Mouse (Mus musculus) cortical plate, adult 2 months (tissue): ENCODE data around the gene Cnot3. TPM values are rescaled to one million over a fixed set of nuclear protein-coding genes. Genes with fewer than 3 reads are reported as not detected.

Source experiments
- H3K27ac ChIP-seq: fragments of 200-500 bp; 2 replicates; pipeline ENCODE4 v1.5.1; 2012; ENCODE audit warnings: low read length, control low read depth, inconsistent platforms; ENCODE audit not compliant: insufficient read depth
- H3K4me1 ChIP-seq: fragments of 200-500 bp; 2 replicates; pipeline ENCODE4 v1.6.1; 2011; ENCODE audit warnings: low read length; ENCODE audit not compliant: control insufficient read depth, insufficient read depth
- H3K4me3 ChIP-seq: fragments of 200-500 bp; 2 replicates; pipeline ENCODE4 v1.5.1; 2011; ENCODE audit warnings: mild to moderate bottlenecking, low read length, control low read depth; ENCODE audit not compliant: insufficient read depth
- CTCF ChIP-seq: fragments of 200-500 bp; IDR thresholded peaks from 2 replicates; pipeline ENCODE4 v1.5.1; 2011; ENCODE audit warnings: mild to moderate bottlenecking, control low read depth, low read length; ENCODE audit not compliant: insufficient read depth; ENCODE audit errors: extremely low read depth
- POLR2A ChIP-seq: fragments of 200-500 bp; IDR thresholded peaks from 2 replicates; pipeline ENCODE4 v1.6.1; 2011; ENCODE audit warnings: mild to moderate bottlenecking, low read length, control low read depth; ENCODE audit not compliant: insufficient read depth; ENCODE audit errors: extremely low read depth
- polyA plus RNA-seq: library from polyadenylated mRNA; depleted of rRNA; stranded (reverse); fragments of >200 nt; gene quantifications from 2 replicates; pipeline ENCODE4 v1.2.3, GENCODE M21; 2012

Gene Cnot3
- polyA plus RNA-seq, 1 experiment: 44.6 TPM

DNA sequence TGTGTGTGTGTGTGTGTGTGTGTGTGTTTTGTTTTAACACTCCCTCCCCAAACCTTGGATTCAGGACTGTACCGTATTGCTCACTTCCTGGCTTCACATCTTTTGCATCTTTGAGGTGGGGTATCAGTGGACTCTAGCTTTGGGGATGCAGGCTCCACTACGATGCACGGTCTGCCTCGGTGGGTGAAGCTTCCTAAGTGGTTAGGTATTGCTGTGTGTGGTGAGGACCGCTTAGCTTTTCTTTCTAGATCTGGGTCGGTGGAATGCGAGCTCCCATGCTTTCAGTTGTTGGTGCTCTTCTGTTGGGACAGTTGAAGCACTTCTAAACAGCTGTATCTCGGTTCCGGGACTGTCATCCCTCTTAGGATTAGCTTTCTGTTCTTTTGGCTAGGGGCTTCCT is 1.1 kb downstream of the Cnot3 start:
- Histone ChIP-seq H3K4me1 (peaks cover 9% of the 10 kb centered on the region), H3K4me3 (peak overlapping the region; percentile 50), H3K27ac (no peak overlapping the region)
- TF ChIP-seq CTCF (no peak), POLR2A (no peak)

DNA sequence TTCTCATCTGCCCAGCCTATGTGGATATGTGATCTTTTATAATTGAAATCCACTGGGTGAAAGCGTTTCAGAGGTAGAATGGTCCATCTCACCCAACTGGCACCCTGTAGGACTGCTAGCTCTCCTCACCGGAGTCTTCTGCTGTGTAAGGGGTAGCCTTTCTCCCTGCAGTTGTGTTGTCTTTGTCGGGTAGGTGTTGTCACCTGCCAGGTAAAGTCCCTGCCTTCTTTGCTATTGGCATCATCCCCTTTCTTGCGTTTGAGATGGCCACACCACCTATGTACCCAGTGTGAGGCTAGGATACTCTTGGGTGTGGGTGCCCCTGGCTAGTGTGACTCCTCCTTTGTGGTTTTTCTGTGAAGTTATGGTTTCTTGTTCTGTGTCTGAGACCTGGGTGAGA is 1.6 kb downstream of the Cnot3 start:
- Histone ChIP-seq H3K4me3 (peak overlapping the region; percentile 50), H3K4me1 (peaks cover 9% of the 10 kb centered on the region), H3K27ac (no peak overlapping the region)
- TF ChIP-seq POLR2A (no peak), CTCF (no peak)

DNA sequence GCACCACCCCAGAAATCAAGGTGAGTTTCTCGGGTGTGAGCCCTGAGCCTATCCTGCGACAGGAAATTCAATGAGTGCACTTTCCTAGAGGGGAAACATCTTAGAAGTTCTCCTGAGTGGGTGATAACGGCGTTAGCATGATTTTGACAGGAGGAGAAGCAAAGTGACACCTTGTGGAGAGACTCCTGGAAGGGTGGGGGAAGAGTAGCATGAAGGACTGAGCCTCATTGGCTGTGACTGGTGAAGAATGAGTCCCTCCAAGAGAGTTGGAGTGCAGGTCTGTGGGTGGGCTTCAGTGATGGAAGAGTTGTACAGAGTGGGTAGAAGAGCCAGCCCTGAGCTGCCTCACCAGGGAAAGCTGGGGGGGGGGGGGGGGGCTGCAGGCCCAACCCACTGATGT is 11.9 kb downstream of the Cnot3 start:
- no peak overlapping the region for H3K27ac ChIP-seq
- H3K4me3 ChIP-seq: no peak overlapping the region
- TF ChIP-seq POLR2A (no peak), CTCF (no peak)
- no peaks in the 10 kb centered on the region for H3K4me1 ChIP-seq

DNA sequence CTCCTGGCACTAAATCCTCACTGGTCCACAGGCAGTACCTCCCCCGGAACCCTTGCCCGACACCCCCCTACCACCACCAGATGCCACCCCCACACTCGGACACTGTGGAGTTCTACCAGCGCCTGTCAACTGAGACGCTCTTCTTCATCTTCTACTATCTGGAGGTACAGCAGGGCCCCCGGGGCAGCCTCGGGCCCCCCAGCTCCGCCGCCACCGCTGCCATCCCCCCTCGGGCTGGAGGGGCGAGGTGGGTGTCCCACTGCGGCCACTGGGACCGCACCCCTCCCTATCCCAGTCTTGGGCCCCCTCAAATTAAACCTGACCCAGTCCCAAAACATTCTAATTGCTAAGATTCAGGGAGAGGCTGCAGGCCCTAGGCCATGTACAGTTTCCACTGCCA is 13.5 kb downstream of the Cnot3 start:
- Histone ChIP-seq H3K4me1 (no peaks in the 10 kb centered on the region), H3K27ac (no peak overlapping the region), H3K4me3 (no peak overlapping the region)
- TF ChIP-seq POLR2A: no peak
- no peak for TF ChIP-seq CTCF

DNA sequence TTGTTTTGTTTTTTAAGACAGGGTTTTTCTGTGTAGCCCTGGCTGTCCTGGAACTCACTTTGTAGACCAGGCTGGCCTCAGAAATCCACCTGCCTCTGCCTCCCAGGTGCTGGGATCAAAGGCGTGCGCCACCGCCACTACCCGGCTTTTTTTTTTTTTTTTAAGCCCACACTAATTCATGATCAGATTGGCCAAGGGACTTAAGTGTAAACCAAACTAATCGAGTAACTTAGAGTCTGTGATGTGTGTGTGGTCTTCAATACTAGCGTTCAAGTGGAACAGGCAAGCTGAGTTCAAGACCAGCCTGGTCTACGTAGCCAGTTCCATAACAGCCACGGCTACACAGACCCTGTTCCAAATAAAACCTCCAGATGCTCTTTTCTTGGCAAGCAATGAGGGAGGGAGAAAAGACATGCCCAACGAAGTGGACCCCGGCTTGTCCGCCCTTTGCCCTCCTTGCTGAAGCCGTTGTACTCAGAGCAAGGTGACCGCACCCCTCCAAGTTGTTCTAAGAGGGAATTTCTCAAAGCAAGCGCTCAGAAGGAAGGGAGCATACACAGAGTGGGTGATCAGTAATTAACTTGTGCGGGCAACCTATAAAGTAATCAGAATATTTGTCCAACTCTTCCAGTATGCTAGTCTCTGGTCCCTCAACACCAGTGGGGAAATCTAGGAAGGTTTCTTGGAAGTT is 19.6 kb downstream of the Cnot3 start:
- Histone ChIP-seq H3K27ac (no peak overlapping the region), H3K4me3 (peak overlapping the region; percentile 59), H3K4me1 (peaks cover 2% of the 10 kb centered on the region; the same call in 1 of the 2 replicates)
- TF ChIP-seq POLR2A (no peak), CTCF (no peak)

DNA sequence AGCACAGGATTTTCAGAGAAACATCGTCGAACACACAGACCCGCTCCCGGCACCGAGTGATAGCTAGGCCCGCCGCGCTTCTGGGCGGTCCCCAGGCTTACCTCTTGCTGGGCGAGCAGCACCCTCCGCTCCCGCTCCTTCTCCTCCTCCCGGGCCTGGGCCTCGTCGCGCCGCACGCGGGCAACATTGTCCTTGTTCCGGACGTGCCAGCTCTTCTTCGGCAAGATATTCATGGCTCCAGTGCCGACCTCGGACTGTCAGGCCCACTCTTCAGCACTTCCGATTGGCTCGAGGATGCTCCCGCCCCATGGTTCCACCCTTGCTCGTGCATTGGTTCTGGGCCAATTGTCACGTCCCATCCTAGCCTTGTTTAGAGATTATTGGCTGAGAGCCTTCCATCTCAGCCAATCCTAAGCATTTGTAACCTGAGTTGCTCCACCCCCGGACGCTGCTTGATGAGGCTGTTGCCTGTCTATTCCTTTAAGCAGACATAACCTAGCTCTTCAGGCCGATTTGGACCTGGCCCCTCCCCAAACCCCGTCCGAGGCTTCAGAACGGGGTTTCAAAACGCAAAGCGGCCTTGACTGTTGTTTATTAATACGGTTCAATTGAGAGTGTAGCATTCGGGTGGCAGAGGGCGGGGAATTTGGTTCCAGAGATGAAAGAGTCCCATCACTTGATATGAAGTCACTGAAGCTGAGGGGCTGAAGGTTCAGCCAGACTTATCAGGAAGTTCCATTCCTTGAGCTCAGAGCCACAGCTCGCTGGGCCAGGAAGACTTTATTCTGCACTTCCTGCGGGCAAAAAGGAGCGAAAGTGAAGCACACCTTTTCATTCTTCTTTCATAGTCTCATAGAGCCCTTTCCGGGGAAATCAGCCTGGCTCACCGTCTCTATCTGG is 20.4 kb downstream of the Cnot3 start, which contains the start of gene Leng1:
Gene Leng1 (minus strand): TSS at position 626 of the 900 bp plus-strand sequence.
- peaks cover 2% of the 10 kb centered on the region; the same call in 1 of the 2 replicates for H3K4me1 ChIP-seq
- peak within 1 kb of the TSS; percentile 29; the same call in 1 of the 2 replicates for H3K27ac ChIP-seq
- H3K4me3 ChIP-seq: peak within 1 kb of the TSS; percentile 59
- no peak for TF ChIP-seq CTCF
- peak; percentile 82 for TF ChIP-seq POLR2A

DNA sequence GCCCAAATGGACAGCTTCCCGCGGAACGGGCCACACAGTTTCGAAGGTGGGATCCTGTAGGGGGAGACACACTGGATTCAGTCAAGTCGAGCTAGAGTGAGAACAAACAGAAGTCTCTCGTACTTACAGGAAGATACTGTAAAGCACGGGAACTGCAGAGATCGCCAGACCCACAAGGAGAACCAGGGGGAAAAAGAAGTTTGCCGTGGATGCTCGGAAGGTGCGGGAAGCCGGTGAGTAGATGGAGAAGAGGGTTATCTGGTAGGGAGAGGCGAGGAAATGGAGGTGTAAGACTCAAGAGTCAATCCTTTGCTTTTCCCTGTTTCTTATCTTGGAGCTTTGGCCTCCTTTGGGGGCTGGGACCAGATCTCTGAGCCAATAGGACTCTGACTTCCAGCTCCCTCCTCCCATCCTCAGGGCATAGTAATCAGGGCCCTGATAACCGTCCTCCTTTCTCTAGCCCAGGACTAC is 21.9 kb downstream of the Cnot3 start:
- H3K4me3 ChIP-seq: no peak overlapping the region
- no peak for TF ChIP-seq POLR2A
- TF ChIP-seq CTCF: no peak
- peaks cover 2% of the 10 kb centered on the region; the same call in 1 of the 2 replicates for H3K4me1 ChIP-seq
- no peak overlapping the region for H3K27ac ChIP-seq

DNA sequence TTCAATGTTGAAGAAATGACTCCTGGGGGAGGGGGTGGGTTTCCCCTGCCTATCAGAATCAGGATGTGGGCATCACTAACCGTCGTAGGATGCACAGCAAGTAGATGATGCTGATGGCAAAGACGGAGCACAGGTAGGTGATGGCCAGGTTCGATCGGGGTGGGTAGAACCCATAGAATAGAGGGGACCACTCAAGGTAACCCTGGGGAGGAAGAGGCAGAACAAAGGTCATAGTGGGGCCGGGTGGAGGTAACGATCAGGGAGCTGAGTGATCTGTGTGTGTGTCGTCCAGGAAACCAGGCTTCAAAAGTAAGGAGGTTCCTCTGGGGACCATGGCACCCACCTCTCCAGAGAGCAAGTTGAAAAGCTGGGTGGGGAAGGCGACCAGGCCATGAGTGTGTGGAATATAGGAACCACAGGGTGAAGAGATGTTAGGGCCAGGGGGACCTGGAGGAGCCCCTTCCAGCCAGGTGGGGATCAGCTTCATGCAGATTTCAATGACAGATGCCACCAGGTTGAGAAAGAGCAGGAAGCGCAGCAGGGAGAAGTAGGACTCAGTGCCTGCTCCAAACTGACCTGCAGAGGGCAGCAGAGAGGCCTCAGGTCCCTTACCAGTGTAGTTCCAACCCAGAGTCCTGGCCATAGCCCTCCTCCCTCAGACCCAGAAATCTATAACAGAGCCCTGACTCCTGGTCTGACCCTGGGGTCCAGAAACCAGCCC is 29.6 kb downstream of the Cnot3 start:
- no peak overlapping the region for H3K4me3 ChIP-seq
- no peak overlapping the region for H3K27ac ChIP-seq
- no peaks in the 10 kb centered on the region for H3K4me1 ChIP-seq
- TF ChIP-seq CTCF (peak; percentile 86), POLR2A (no peak)

DNA sequence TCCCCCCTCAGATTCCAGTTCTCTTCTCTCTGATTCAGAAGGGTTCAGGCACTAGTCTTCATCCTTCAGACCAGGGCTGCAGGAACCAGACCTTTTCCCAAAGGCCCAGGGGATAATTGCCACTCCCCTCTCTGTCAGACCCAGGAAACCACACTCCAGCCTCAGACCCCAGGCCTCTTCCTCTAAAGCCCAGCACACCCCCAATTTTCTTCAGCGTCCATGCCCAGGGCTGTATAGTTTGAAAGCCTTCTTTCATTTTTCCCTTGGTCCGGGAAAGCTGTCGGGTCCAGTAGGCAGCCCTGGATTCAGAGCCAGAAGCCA is 30.1 kb downstream of the Cnot3 start:
- H3K4me3 ChIP-seq: no peak overlapping the region
- no peak overlapping the region for H3K27ac ChIP-seq
- H3K4me1 ChIP-seq: no peaks in the 10 kb centered on the region
- TF ChIP-seq CTCF (no peak), POLR2A (no peak)

DNA sequence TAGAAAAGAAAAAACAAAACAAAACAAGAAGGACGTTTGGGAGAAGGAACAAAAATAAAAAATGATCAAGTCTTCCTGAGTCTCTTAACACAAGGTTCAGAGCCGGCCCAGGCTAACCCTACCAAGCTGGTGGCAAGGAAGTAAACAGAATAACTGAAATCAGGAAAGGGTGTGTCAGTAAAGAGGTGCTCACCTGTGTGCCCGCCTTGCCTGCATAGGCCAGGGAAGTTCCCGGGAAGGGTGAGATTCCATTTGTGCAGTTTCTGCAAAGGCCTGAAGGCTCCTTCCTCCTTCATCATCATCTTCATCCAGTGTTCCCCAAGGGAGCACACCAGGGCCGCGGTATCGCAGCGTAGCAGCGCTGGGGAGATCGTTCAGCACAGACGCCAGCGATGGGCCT is 31.3 kb downstream of the Cnot3 start:
- no peaks in the 10 kb centered on the region for H3K4me1 ChIP-seq
- H3K27ac ChIP-seq: no peak overlapping the region
- no peak for TF ChIP-seq POLR2A
- no peak for TF ChIP-seq CTCF
- H3K4me3 ChIP-seq: no peak overlapping the region
